Mouse (Mus musculus): Measurements from ENCODE around the gene Ccm2l.

GRCm38 (mm10) chr2:153045884-153046299, 19.9 kb upstream of the Ccm2l start:
- TF ChIP-seq CTCF (IDR thresholded peaks at IDR 0.05; ENCODE audit: insufficient read depth, low read length) (no peak), POLR2A (IDR thresholded peaks at IDR 0.05; ENCODE audit: borderline replicate concordance, extremely low read depth, low read depth, low read length) (no peak)

All from lung, adult 2 months (tissue).